Mouse (Mus musculus): ENCODE measurements around the gene Anxa1.

DNA sequence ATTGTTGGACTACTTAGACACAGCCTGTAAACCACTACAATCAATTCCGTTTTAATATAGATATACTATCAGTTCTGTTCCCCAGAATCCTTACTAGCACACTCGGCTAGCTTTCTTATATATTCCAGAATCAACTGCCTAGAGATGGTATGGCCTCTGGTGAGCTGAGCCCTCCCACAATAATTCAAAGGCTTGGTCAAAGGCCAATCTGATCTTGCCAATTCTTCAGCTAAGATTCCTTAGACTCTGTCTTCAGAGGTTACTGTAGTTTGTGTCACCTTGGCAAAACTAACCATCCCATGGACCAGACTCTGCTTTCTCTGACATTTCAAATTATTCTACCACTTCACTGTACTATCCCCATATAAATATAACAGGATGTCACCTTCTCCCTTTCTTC is 25.4 kb downstream of the Anxa1 start:
- no peak for TF ChIP-seq TAL1 (IDR thresholded peaks at IDR 0.05; ENCODE audit: low read length)
- TF ChIP-seq GATA1 (IDR thresholded peaks at IDR 0.05; ENCODE audit: low read length), result no peak

Measured in erythroblast, embryonic 14.5 days (primary cell).